Mouse (Mus musculus) ES-Bruce4 (cell line): ENCODE results near the gene Bri3.

Experiments
- CTCF ChIP-seq: IDR thresholded peaks from one replicate; pipeline ENCODE4 v1.8.1; 2011; ENCODE audit warnings: low read depth, low read length
- EP300 ChIP-seq: IDR thresholded peaks from 2 replicates; pipeline ENCODE4 v1.6.1; 2011; ENCODE audit warnings: low read depth, low read length; ENCODE audit not compliant: insufficient read depth
- POLR2A ChIP-seq: IDR thresholded peaks from one replicate; pipeline ENCODE4 v1.8.1; 2011; ENCODE audit warnings: low read length; ENCODE audit not compliant: insufficient read depth

GRCm38 (mm10) chr5:144400821-144401220 is 156.6 kb downstream of the Bri3 start:
- TF ChIP-seq CTCF (no peak), POLR2A (no peak), EP300 (no peak)
